Mouse (Mus musculus) liver, embryonic 13.5 days (tissue): ENCODE results near the gene Fgfr3. TPM values are rescaled to one million over a fixed set of nuclear protein-coding genes. Genes with fewer than 3 reads are reported as not detected.

Source experiments
- ATAC-seq: fragments of 200-750 bp; cut with Nextera tagmentation; 2 replicates; pipeline ENCODE4 v1.8.0; 2017; ENCODE audit warnings: low read depth, mild to moderate bottlenecking, moderate number of reproducible peaks, moderate library complexity
- DNase-seq: peaks from one replicate; pipeline ENCODE4 v3.0.0; 2022
- H3K27ac ChIP-seq: fragments of 300-500 bp; sonication (generic); 2 replicates; pipeline ENCODE4 v1.5.1; 2015; ENCODE audit warnings: moderate library complexity, mild to moderate bottlenecking, inconsistent platforms
- H3K27me3 ChIP-seq: fragments of 300-500 bp; sonication (generic); 2 replicates; pipeline ENCODE4 v1.6.1; 2015; ENCODE audit warnings: mild to moderate bottlenecking, inconsistent platforms
- H3K36me3 ChIP-seq: fragments of 300-500 bp; sonication (generic); 2 replicates; pipeline ENCODE4 v1.6.1; 2015; ENCODE audit warnings: mild to moderate bottlenecking, inconsistent platforms
- H3K4me1 ChIP-seq: fragments of 300-500 bp; sonication (generic); replicated peaks from 2 replicates; pipeline ENCODE4 v1.6.1; 2015; ENCODE audit warnings: inconsistent platforms
- H3K4me2 ChIP-seq: fragments of 300-500 bp; sonication (generic); 2 replicates; pipeline ENCODE4 v1.6.1; 2015; ENCODE audit warnings: inconsistent platforms, mild to moderate bottlenecking, moderate library complexity
- H3K4me3 ChIP-seq: fragments of 300-500 bp; sonication (generic); replicated peaks from 2 replicates; pipeline ENCODE4 v1.5.1; 2015; ENCODE audit warnings: mild to moderate bottlenecking, inconsistent platforms
- H3K9ac ChIP-seq: fragments of 300-500 bp; sonication (generic); 2 replicates; pipeline ENCODE4 v1.6.1; 2015; ENCODE audit warnings: mild to moderate bottlenecking, inconsistent platforms
- H3K9me3 ChIP-seq: fragments of 300-500 bp; sonication (generic); replicated peaks from 2 replicates; pipeline ENCODE4 v1.6.1; 2016; ENCODE audit warnings: inconsistent platforms
- WGBS: fragments of 180-500 bp; shearing (Covaris S2); methylation state at CpG from one replicate; pipeline ENCODE4 v1.1.7; 2015; ENCODE audit not compliant: insufficient replicate concordance; 5-methylcytosine and 5-hydroxymethylcytosine counted together
- polyA plus RNA-seq: library from polyadenylated mRNA; unstranded; fragments of >200 nt; fragmentation: Nextera tagmentation; extraction: Ambion mirVana; gene quantifications from 2 replicates; pipeline ENCODE4 v1.2.1, GENCODE M21; 2015

Fgfr3 gene
- polyA plus RNA-seq, 1 experiment from 2014 or later, result 1.7 TPM

DNA sequence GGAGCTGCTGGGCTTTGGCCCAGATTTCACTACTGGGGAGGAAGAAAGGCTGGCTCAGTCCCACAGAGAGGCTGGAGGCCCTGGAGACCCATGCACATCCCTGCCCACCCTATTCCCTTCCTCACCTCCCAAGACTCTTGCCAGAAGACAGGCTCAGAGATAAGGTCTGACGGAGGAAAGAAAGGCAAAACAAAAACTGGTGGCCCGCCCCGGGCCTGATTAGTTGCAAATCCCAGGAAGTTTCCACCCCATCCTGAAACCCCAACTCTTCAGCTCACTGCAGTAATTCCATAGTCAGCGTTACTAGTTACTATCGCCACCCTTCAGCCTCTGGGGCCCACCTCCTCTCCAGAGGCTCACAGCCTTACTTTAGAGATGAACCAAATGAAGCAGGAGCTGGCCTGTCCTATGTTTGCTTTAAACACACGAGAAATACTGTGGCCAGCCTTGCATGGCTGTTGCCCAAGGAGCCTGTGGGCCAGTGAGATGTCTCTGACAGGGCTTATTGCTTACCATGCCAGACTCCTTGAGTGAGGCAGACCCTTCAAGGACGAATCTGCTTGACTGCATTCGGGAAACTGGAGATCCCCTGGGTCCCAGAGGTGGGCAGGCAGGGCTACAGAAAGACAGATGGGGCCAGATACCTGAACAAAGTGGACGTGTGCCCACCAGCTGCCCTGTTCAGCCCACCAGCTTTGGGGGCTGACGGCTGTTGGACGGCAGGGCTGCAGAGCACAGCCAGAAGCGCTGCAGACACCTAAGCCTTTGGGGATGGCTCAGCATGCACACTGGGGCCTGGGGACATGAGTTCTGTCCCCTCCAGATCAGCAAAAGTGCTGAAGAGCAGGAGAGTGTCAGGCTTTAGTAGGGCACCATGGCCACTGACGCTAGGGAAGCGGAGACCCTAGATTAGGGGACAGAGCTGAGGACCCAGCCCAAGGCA lies 32.9 kb upstream of the Fgfr3 start:
- DNase-seq, result no peak
- Histone ChIP-seq H3K4me3 (no peak overlapping the region), H3K36me3 (no peaks in the 10 kb centered on the region), H3K27ac (no peak overlapping the region), H3K9me3 (no peaks in the 10 kb centered on the region), H3K9ac (no peak overlapping the region), H3K4me2 (no peak overlapping the region), H3K27me3 (peaks cover 16% of the 10 kb centered on the region), H3K4me1 (peaks cover 34% of the 10 kb centered on the region)
- ATAC-seq, result no peak
- WGBS, result 60% methylated on average over 14 of the region's 14 CpGs

DNA sequence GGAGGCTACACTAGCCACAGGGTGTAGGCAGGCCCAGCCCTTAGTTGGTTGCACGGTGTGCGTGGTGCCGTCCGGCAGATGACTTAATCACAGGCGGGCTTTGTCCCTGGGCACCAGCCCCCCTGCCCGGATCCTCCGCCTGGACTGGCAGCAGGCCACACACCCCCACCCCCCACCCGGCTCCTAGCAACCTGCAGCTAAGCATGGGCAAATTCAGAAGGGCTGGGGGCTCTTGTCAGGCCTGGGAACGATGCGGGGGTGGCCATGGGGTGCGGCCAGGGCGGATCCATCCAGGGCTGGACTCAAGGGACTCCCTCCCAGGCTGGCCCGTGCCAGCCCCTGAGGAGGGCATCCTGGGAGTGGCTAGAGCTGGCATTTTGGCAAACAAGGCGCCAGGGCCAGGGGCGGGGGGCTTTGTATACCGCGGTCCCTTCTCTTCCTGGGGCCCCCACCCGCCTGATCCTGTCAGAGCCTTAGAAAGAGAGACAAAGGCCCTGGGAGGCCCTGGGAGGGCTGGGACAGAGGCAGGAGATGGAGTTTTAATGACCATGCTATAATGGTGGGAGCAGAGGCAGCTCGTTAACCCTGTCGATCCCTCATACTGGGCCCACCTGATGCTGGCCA lies 32.1 kb upstream of the Fgfr3 start:
- no peak overlapping the region for H3K4me2 ChIP-seq
- 78% methylated on average over 20 of the region's 20 CpGs for WGBS
- H3K4me3 ChIP-seq, result no peak overlapping the region
- ATAC-seq, result no peak
- peaks cover 34% of the 10 kb centered on the region for H3K4me1 ChIP-seq
- H3K9me3 ChIP-seq, result no peaks in the 10 kb centered on the region
- DNase-seq, result no peak
- no peak overlapping the region for H3K27ac ChIP-seq
- peaks cover 23% of the 10 kb centered on the region for H3K27me3 ChIP-seq
- no peak overlapping the region for H3K9ac ChIP-seq
- no peaks in the 10 kb centered on the region for H3K36me3 ChIP-seq

DNA sequence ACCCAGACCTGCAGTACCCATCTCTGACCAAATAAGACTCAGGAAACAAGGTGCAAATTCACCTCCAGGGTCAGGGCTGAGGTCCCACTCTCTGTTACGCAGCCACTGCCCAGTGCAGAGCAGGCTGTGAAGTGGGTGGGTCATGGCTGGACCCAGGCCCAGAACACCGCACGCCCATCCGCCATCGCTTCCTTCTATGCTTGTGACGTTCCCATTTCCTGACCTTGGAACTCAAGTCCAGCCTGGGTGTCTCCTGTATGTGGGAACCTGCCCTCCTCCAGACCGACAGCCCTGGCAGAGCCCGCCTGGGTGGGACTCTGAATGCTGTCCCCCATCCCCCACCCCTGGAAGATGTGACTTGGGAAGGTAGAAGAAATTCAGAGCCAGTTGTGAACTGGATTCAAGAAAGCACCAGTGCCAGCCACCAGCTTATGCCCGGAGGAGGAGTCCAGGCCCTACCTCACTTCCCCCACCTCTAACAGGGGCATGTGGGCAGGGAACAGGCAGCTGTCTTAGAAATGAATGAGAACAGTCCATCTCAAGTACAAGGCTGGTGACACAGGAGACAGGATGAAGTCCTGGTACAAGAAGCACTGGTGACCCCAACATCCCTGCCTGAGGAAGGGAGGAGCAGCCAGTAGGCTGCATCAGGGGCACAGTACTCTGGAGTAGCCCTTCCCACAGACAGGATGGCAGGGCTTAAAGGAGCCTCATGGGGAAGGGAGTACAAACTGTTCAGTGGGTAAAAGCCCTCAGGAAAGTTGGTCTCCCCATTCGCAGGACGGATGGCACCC lies 31.4 kb upstream of the Fgfr3 start:
- Histone ChIP-seq H3K36me3 (no peaks in the 10 kb centered on the region), H3K9me3 (no peaks in the 10 kb centered on the region), H3K4me3 (no peak overlapping the region), H3K27ac (no peak overlapping the region), H3K27me3 (peaks cover 30% of the 10 kb centered on the region), H3K9ac (no peak overlapping the region), H3K4me1 (peaks cover 38% of the 10 kb centered on the region), H3K4me2 (no peak overlapping the region)
- DNase-seq (no peak), ATAC-seq (no peak)
- 79% methylated on average over 11 of the region's 11 CpGs for WGBS

DNA sequence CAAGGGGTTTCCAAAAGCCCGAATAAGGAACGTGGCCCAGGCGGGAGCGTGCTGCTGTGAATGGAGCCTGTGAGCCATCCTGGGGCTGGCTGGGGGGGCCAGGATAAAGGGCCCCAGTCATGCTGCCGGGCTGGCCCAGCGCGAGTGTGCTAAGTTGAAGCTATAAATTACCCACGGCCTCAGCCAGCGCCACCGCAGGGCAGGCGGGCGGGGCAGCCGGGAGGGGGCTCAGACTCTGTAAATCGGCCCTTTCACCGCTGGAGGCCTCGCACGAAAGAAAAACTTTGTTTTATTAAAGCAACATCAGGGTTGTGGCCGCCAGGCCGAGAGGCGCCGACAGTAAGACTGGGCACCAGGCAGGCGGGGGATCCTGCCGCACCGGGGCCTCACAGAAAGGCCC lies 29.1 kb upstream of the Fgfr3 start:
- Histone ChIP-seq H3K4me1 (peaks cover 45% of the 10 kb centered on the region), H3K9ac (no peak overlapping the region), H3K4me2 (peak overlapping the region; percentile 33; the same call in 1 of the 2 replicates), H3K27me3 (peaks cover 53% of the 10 kb centered on the region), H3K27ac (no peak overlapping the region), H3K36me3 (no peaks in the 10 kb centered on the region), H3K9me3 (no peaks in the 10 kb centered on the region), H3K4me3 (no peak overlapping the region)
- no peak for DNase-seq
- no peak for ATAC-seq
- WGBS, result 23% methylated on average over 24 of the region's 24 CpGs

DNA sequence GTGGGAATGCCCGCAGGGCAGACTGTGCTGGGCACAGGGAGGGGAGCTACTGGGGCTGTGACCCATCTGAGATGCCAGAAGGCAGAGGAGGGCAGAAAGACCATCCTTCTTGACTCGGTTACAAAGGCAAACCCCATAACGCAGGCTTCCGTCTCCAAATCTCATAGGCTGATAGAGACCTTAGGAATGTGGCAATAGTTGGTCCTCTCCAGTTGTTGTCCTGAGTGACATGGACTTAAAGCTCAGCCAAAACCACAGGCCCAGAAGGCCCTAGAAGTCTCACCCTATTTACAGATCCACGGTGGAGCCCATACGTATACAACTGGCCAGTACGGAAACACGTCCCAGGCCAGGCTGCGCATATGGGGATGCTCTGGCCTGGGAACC lies 27.0 kb upstream of the Fgfr3 start:
- H3K27ac ChIP-seq, result no peak overlapping the region
- 81% methylated on average over 9 of the region's 9 CpGs for WGBS
- H3K36me3 ChIP-seq, result no peaks in the 10 kb centered on the region
- peaks cover 41% of the 10 kb centered on the region for H3K4me1 ChIP-seq
- H3K4me2 ChIP-seq, result peak overlapping the region; percentile 67; the same call in 1 of the 2 replicates
- no peak overlapping the region for H3K9ac ChIP-seq
- no peaks in the 10 kb centered on the region for H3K9me3 ChIP-seq
- DNase-seq (no peak), ATAC-seq (no peak)
- peaks cover 66% of the 10 kb centered on the region for H3K27me3 ChIP-seq
- no peak overlapping the region for H3K4me3 ChIP-seq

DNA sequence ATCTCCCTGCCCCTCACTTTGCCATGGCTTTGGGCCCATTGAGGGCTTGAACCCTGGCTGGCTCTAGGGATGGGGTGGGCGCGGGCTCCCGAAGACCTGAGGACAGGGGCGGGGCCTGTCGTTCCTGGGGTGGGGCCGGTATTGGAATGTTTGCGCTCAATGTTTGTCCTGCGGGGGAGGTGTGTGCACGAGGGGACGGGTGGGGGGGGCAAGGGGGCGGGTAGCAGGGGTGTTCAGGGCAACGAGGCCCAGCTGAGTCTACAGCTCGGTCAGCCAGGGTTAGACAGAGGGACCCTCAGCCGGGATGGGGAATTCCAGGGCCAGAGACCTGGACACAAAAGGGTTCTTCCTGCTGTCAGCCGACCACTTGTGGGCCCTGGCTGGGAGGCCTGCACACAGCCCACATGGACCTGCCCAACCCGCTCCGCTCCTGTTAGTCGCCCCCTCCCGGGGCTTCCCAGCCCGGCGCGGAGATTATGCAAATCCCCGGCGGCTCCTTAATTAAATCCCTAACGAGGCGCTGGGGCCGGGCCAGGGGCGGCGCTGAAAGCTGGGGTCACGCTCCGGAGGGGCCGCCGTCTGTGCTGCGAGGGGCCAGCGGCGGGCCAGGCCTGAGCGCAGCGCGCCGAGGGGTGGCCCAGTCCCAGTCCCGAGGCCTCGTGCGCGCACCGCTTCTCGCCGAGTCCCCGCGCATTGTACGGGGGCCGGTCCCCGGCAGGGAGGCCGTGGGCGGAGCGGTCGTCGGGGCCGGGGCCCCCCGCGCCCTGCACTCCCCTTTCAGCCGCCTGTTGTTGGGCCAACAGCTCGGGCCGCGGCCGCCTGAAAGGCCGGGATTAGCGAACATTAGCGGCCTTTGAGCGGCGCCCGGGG lies 26.4 kb upstream of the Fgfr3 start:
- DNase-seq (no peak), ATAC-seq (peak; percentile 69)
- 6% methylated on average over 65 of the region's 71 CpGs for WGBS
- Histone ChIP-seq H3K4me1 (peaks cover 43% of the 10 kb centered on the region), H3K27ac (peak overlapping the region; percentile 55), H3K36me3 (no peaks in the 10 kb centered on the region), H3K9ac (peak overlapping the region; percentile 63), H3K27me3 (peaks cover 71% of the 10 kb centered on the region), H3K9me3 (no peaks in the 10 kb centered on the region), H3K4me3 (peak overlapping the region; percentile 49), H3K4me2 (peak overlapping the region; percentile 67)

DNA sequence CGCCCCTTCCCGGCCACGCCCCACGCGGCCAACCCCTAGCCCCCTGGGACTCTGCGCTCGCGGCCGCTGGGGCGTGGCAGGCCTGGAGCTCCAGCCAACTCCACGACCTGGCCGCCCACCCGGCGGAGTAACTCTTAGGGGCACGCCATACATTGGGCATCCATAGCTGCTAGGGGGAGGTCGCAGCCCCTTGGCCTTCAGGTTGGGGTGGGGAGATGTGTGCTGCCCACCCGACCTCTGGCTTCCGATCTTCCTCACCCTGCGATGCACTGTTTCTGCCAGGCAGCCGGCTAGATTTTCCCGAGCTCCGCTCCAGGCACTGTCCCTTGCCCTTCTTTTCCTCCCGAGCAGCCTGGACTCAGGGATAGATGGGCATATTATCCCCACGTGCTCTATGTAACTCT lies 25.8 kb upstream of the Fgfr3 start:
- 8% methylated on average over 24 of the region's 24 CpGs for WGBS
- ATAC-seq, result no peak
- Histone ChIP-seq H3K9ac (peak overlapping the region; percentile 63), H3K27ac (peak overlapping the region; percentile 55; the same call in 1 of the 2 replicates), H3K9me3 (no peaks in the 10 kb centered on the region), H3K4me2 (peak overlapping the region; percentile 67), H3K4me1 (peaks cover 48% of the 10 kb centered on the region), H3K4me3 (peak overlapping the region; percentile 49), H3K36me3 (no peaks in the 10 kb centered on the region), H3K27me3 (peaks cover 73% of the 10 kb centered on the region)
- DNase-seq, result no peak

DNA sequence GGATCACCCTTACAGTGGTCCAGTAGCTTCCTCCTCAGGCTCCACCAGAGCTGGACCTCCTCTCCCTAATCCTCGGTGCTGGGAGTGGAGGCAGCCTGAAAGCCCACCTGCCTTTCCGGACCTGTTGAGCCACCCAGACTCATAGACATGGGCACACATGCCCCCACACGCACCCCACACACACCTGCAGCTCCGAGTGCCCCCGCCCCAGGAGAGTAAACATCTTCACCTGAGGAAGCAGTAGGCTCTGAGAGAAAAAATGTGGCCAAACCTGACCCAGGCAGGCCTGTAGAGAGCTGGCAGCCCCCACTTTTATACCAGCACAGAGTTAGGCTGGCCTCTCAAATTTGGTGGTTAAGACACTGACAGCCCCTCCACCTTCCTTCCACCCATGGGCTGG lies 25.0 kb upstream of the Fgfr3 start:
- no peak overlapping the region for H3K4me2 ChIP-seq
- H3K9ac ChIP-seq, result no peak overlapping the region
- 74% methylated on average over 5 of the region's 5 CpGs for WGBS
- H3K4me3 ChIP-seq, result no peak overlapping the region
- no peak for ATAC-seq
- peaks cover 74% of the 10 kb centered on the region for H3K27me3 ChIP-seq
- H3K27ac ChIP-seq, result no peak overlapping the region
- H3K9me3 ChIP-seq, result no peaks in the 10 kb centered on the region
- no peak for DNase-seq
- no peaks in the 10 kb centered on the region for H3K36me3 ChIP-seq
- peaks cover 50% of the 10 kb centered on the region for H3K4me1 ChIP-seq

DNA sequence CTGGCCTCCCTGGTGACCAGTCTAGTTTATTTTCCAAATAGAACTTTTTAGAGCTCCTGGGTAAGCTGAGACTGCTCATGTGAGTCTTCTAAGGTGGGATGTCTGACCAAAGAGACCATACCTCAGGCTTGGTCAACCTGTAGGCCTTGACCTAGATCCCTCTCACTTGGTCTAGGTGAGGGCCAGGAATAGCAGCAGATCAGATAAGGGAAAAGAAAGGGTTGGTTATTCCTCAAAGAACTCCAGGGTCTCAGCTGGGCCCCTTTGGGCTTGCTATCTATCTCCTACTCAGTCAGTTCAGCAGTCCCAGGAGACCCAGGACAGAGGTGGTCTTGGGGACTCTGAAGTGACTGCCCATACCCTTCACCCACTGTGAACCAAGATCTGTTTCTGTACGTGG lies 23.9 kb upstream of the Fgfr3 start:
- no peaks in the 10 kb centered on the region for H3K36me3 ChIP-seq
- H3K27me3 ChIP-seq, result peaks cover 70% of the 10 kb centered on the region
- no peak overlapping the region for H3K4me3 ChIP-seq
- WGBS, result 65% methylated on average over 1 of the region's 1 CpGs
- peaks cover 48% of the 10 kb centered on the region for H3K4me1 ChIP-seq
- no peak overlapping the region for H3K4me2 ChIP-seq
- DNase-seq (no peak), ATAC-seq (no peak)
- H3K9ac ChIP-seq, result no peak overlapping the region
- no peaks in the 10 kb centered on the region for H3K9me3 ChIP-seq
- H3K27ac ChIP-seq, result no peak overlapping the region

DNA sequence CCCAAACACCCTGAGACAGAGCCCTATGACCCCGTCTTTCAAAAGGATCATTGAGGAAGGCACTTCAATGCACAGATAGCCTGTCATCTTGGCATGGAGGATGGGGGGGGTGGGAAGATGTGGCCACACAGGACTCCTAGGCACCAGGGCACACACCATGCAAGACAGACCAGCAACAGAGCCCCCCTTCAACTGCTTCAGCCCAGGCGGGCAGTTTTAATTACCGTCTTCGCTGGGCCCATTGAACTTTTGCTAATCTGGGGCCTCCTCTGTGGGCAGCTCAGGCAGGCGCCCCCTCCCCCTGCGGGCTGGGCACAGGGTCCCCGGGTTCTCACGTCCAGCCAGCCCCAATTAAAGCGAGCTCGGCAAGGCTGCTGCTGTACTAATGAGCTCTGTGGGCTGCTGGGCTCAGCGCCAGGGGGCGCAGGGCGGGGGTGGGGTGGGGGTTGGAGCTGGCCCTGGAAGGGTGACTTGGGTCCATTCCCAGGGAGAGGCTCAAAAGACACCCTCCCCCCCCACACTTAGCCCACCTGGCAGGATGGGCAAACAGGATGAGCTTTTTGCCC lies 23.4 kb upstream of the Fgfr3 start:
- Histone ChIP-seq H3K27me3 (peaks cover 66% of the 10 kb centered on the region), H3K27ac (no peak overlapping the region), H3K4me2 (no peak overlapping the region), H3K4me3 (no peak overlapping the region), H3K36me3 (no peaks in the 10 kb centered on the region), H3K9me3 (no peaks in the 10 kb centered on the region), H3K9ac (no peak overlapping the region), H3K4me1 (peaks cover 44% of the 10 kb centered on the region)
- DNase-seq (no peak), ATAC-seq (no peak)
- 53% methylated on average over 13 of the region's 13 CpGs for WGBS
